Mouse (Mus musculus) heart, postnatal 0 days (tissue): ENCODE results near the gene Dyrk3. TPM values are rescaled to one million over a fixed set of nuclear protein-coding genes. Genes with fewer than 3 reads are reported as not detected.

Experiments
- ATAC-seq: fragments of 200-750 bp; cut with Nextera tagmentation; 2 replicates; pipeline ENCODE4 v1.8.0; 2017; ENCODE audit warnings: low read depth, moderate number of reproducible peaks, moderate library complexity; ENCODE audit not compliant: insufficient read depth
- DNase-seq: peaks from one replicate; pipeline ENCODE4 v3.0.0-alpha.2; 2016; ENCODE audit warnings: low spot score
- H3K27ac ChIP-seq: fragments of 300-500 bp; sonication (generic); 2 replicates; pipeline ENCODE4 v1.5.1; 2014; ENCODE audit warnings: low read depth, mild to moderate bottlenecking
- H3K27me3 ChIP-seq: fragments of 300-500 bp; sonication (generic); 2 replicates; pipeline ENCODE4 v1.6.1; 2014; ENCODE audit warnings: low read length, mixed read lengths; ENCODE audit not compliant: control insufficient read depth, insufficient read depth
- H3K36me3 ChIP-seq: fragments of 300-500 bp; sonication (generic); replicated peaks from 2 replicates; pipeline ENCODE4 v1.6.1; 2014; ENCODE audit warnings: low read length, mixed read lengths; ENCODE audit not compliant: control insufficient read depth, insufficient read depth
- H3K4me1 ChIP-seq: fragments of 300-500 bp; sonication (generic); 2 replicates; pipeline ENCODE4 v1.6.1; 2014; ENCODE audit warnings: antibody characterized with exemption; ENCODE audit not compliant: control insufficient read depth, insufficient read depth
- H3K4me2 ChIP-seq: fragments of 300-500 bp; sonication (generic); 2 replicates; pipeline ENCODE4 v1.6.1; 2014; ENCODE audit warnings: low read depth, mild to moderate bottlenecking, low read length, moderate library complexity
- H3K4me3 ChIP-seq: fragments of 300-500 bp; sonication (generic); 2 replicates; pipeline ENCODE4 v1.5.1; 2014; ENCODE audit warnings: low read depth, low read length
- H3K9ac ChIP-seq: fragments of 300-500 bp; sonication (generic); replicated peaks from 2 replicates; pipeline ENCODE4 v1.6.1; 2014; ENCODE audit warnings: low read depth, low read length, mixed read lengths
- H3K9me3 ChIP-seq: fragments of 300-500 bp; sonication (generic); replicated peaks from 2 replicates; pipeline ENCODE4 v1.6.1; 2016; ENCODE audit warnings: low read length; ENCODE audit not compliant: control insufficient read depth
- CTCF ChIP-seq: IDR thresholded peaks from 2 replicates; pipeline ENCODE4 v1.5.1; 2016; ENCODE audit warnings: antibody characterized with exemption, control low read depth, low read depth
- EP300 ChIP-seq: IDR thresholded peaks from 2 replicates; pipeline ENCODE4 v1.6.1; 2016; ENCODE audit warnings: antibody characterized with exemption, low read depth
- WGBS: fragments of 180-500 bp; shearing (Covaris S2); extraction: QIAGEN DNeasy Blood & Tissue Kit; methylation state at CpG from one replicate; pipeline ENCODE4 v1.1.7; 2014; 5-methylcytosine and 5-hydroxymethylcytosine counted together
- polyA plus RNA-seq: library from polyadenylated mRNA; unstranded; fragments of >200 nt; fragmentation: Nextera tagmentation; extraction: Ambion mirVana; gene quantifications from 2 replicates; pipeline ENCODE4 v1.2.1, GENCODE M21; 2015
- total RNA-seq: library from RNA; depleted of rRNA; stranded (reverse); fragments of >200 nt; gene quantifications from 2 replicates; pipeline ENCODE4 v1.2.3, GENCODE M21; 2014; ENCODE audit warnings: low replicate concordance

Gene Dyrk3
- total and polyA plus RNA-seq, 2 experiments from 2014 or later: 0.86 to 1.4 TPM

DNA sequence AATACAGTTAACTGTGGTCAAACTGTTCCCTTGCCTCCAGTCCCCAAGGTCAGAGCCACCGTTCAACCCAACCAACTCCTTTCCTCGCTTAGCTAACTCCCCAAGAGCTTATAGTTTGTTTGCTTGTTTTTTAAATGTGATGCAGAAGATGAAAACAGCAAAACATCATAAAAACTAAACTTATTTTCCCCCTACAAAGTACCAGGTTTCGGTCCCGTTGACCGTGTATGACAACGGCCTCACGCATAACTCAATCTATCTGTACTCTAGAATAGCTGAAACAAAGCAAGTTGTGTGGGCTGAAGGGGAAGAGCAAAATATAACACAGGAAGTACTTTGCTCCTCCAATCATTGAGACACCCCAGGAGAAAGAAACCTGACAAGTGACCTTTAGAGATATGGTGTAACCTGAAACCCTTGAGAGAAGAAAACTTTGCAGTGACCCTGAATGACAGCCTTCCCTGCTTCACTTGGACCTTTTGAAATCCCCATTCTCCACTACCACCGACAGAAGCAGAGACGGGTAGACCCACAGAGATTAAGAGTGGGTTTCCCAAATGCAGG is 41.9 kb downstream of the Dyrk3 start:
- DNase-seq (peak; percentile 72), ATAC-seq (peak; percentile 15; the same call in 1 of the 2 replicates)
- Histone ChIP-seq H3K4me1 (peaks cover 44% of the 10 kb centered on the region), H3K4me3 (peak overlapping the region; percentile 90), H3K4me2 (peak overlapping the region; percentile 72), H3K27ac (peak overlapping the region; percentile 96), H3K36me3 (no peaks in the 10 kb centered on the region), H3K9me3 (no peaks in the 10 kb centered on the region), H3K27me3 (no peaks in the 10 kb centered on the region), H3K9ac (peak overlapping the region; percentile 96)
- 5% methylated on average over 9 of the region's 9 CpGs for WGBS
- TF ChIP-seq CTCF (no peak), EP300 (0 out of 2 replicates have a peak, but pooled peaks have one; percentile 16)

DNA sequence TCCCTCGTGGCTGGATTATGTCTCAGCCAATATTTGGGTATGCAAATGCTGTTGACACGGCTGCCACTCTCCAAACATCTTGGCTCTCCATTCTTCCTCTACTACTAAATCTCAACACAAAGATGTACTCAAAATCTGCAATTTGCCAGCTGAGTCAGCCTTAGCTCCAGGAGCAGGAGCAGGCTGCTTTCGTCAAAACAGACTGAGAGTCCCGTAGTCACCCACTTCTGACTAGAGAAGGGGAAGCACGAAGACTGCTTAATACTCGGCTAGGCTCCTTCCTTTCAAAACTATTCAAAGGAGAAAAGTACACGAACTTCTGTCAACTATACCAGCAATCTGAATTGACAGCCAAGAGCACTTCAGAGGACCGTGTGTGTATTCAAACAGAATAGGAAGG is 42.6 kb downstream of the Dyrk3 start:
- H3K4me3 ChIP-seq: peak overlapping the region; percentile 90
- TF ChIP-seq EP300 (no peak), CTCF (no peak)
- ATAC-seq (no peak), DNase-seq (no peak)
- 13% methylated on average over 8 of the region's 8 CpGs for WGBS
- H3K9me3 ChIP-seq: no peaks in the 10 kb centered on the region
- H3K36me3 ChIP-seq: no peaks in the 10 kb centered on the region
- H3K4me2 ChIP-seq: peak overlapping the region; percentile 72
- H3K27me3 ChIP-seq: no peaks in the 10 kb centered on the region
- peak overlapping the region; percentile 96 for H3K27ac ChIP-seq
- H3K4me1 ChIP-seq: peaks cover 50% of the 10 kb centered on the region
- H3K9ac ChIP-seq: peak overlapping the region; percentile 96

DNA sequence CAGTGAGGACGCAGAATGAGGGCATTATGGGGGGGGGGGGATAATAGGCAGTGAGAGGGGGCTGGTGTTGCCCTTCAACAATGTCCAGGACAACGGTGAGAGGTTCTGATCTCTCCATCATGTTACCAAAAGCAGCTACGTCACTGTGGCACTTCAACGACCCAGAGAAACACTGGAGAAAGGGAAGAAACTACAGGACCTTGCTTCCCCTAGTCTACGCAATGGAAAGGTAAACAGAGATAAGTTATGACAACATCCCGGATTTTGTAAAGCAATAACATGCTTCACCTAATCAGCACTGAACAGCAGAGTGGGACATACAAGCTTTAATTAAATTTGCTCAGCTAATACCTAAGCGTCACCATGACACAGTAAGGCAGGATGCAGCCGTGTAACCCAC is 44.3 kb downstream of the Dyrk3 start:
- TF ChIP-seq CTCF (no peak), EP300 (no peak)
- H3K27ac ChIP-seq: peak overlapping the region; percentile 36
- no peak for DNase-seq
- H3K27me3 ChIP-seq: no peaks in the 10 kb centered on the region
- WGBS: 30% methylated on average over 8 of the region's 8 CpGs
- H3K4me1 ChIP-seq: peaks cover 67% of the 10 kb centered on the region
- ATAC-seq: no peak
- H3K9ac ChIP-seq: peak overlapping the region; percentile 30; the same call in 1 of the 2 replicates
- no peaks in the 10 kb centered on the region for H3K36me3 ChIP-seq
- H3K9me3 ChIP-seq: no peaks in the 10 kb centered on the region
- peak overlapping the region; percentile 72; the same call in 1 of the 2 replicates for H3K4me2 ChIP-seq
- H3K4me3 ChIP-seq: no peak overlapping the region

DNA sequence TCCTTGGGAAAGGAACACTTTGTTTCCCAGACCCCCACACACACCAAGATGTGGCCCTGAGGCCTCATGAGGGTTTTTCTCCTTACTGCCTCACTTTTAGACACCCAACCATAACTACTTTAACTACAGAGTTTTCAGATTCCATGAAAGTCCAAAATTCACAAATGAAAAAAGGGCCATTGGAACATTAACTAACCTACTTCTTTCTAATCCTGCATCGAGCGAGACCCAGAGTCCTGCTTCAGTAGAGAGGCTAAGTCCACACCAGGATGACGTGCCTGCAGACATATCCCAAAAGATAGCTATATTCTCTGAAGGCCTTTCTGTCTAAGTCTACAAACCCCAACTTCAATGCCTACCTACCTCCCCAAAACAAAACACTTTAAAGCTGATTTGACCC is 45.3 kb downstream of the Dyrk3 start:
- no peak for DNase-seq
- Histone ChIP-seq H3K27ac (peak overlapping the region; percentile 92), H3K36me3 (no peaks in the 10 kb centered on the region), H3K4me1 (peaks cover 75% of the 10 kb centered on the region), H3K4me2 (no peak overlapping the region; the same call in 1 of the 2 replicates), H3K9ac (no peak overlapping the region), H3K4me3 (no peak overlapping the region), H3K9me3 (no peaks in the 10 kb centered on the region), H3K27me3 (no peaks in the 10 kb centered on the region)
- ATAC-seq: no peak
- 74% methylated on average over 3 of the region's 3 CpGs for WGBS
- TF ChIP-seq EP300: no peak
- TF ChIP-seq CTCF: no peak

DNA sequence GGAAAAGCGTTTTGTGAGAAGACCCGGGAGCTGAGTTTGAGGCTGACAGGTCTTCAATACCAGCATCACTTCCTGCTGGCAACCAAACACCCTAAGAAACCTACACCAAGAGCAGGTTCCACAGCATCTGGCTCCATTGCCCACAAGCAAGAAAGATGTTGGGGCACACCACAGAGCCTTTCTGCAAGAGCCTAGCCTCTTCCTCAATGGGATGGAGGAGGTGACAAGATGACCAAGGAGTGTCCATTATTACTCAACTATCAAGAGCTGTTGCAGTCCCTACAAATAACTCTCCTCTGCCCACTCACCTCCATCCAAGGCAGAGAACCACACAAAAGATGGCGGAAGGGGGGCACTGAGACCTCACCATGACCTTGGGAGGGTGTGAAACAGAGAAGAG is 46.0 kb downstream of the Dyrk3 start:
- H3K4me3 ChIP-seq: no peak overlapping the region
- ATAC-seq (no peak), DNase-seq (no peak)
- H3K9me3 ChIP-seq: no peaks in the 10 kb centered on the region
- H3K4me1 ChIP-seq: peaks cover 81% of the 10 kb centered on the region
- no peaks in the 10 kb centered on the region for H3K36me3 ChIP-seq
- no peak overlapping the region for H3K9ac ChIP-seq
- H3K4me2 ChIP-seq: no peak overlapping the region; the same call in 1 of the 2 replicates
- H3K27me3 ChIP-seq: no peaks in the 10 kb centered on the region
- TF ChIP-seq CTCF: no peak
- TF ChIP-seq EP300: no peak
- peak overlapping the region; percentile 92 for H3K27ac ChIP-seq
- 74% methylated on average over 3 of the region's 3 CpGs for WGBS

DNA sequence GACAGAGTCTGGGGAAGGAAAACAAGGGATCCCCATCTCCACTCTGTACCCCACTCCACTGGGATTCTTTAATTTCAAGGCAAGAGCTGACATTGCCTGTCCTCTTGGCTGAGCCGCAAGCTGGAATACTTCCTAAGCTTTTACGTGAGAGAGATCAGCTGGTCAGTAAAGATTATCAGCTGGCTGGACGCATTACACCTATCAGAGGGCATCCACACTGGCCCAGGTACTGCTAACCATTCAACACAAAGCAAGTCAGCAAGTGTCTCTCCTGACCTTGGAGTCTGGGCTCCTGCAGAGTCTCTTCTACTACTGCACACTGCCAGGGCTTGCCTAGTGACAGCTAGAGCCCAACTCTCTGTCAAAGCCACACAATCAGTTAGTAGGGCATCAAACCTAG is 46.7 kb downstream of the Dyrk3 start:
- ATAC-seq (no peak), DNase-seq (no peak)
- no peaks in the 10 kb centered on the region for H3K27me3 ChIP-seq
- TF ChIP-seq EP300: no peak
- TF ChIP-seq CTCF: no peak
- H3K9ac ChIP-seq: 0 out of 2 replicates have a peak overlapping the region, but pooled peaks have one; percentile 53
- H3K36me3 ChIP-seq: no peaks in the 10 kb centered on the region
- WGBS: 16% methylated on average over 3 of the region's 3 CpGs
- H3K4me2 ChIP-seq: peak overlapping the region; percentile 47
- H3K4me1 ChIP-seq: peaks cover 88% of the 10 kb centered on the region
- H3K4me3 ChIP-seq: no peak overlapping the region
- H3K9me3 ChIP-seq: no peaks in the 10 kb centered on the region
- peak overlapping the region; percentile 92 for H3K27ac ChIP-seq
